Mouse (Mus musculus): ENCODE data around the gene Ncam1. TPM values are rescaled to one million over a fixed set of nuclear protein-coding genes. Genes with fewer than 3 reads are reported as not detected.

Ncam1 gene
- total RNA-seq, 2 experiments from 2014 or later = 16.5 to 24.5 TPM

- no peak for ATAC-seq (replicated peaks; ENCODE audit: poor library complexity)
Observed at GRCm38 (mm10) chr9:49452396-49452795, 346.3 kb downstream of the Ncam1 start.

All from megakaryocyte progenitor cell, adult 5-6 weeks (primary cell).